Mouse (Mus musculus): ENCODE results near the gene Gm42742.

DNA sequence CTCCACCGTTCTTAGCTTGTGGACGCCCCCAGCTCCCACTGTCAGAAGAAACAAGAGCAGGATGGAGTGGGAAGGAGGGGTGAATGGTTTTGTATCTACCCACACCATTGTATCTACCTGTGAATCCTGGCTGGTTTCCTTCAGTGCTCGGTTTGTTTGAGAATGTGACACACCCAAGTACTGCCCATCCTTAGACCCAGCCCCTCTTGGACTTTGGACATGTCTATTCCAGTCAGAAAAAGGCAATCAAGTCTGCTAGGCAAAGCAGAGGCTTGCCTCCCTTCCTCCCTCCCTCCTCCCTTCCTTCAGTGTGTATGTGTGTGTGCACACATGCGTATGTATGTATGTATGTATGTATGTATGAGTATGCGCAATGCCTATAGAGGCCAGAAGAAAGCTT, 17.3 kb downstream of the Gm42742 start:
- TF ChIP-seq POLR2A (IDR thresholded peaks at IDR 0.05; ENCODE audit: low read depth, low read length): no peak
- TF ChIP-seq CTCF (conservative IDR thresholded peaks at IDR 0.05; ENCODE audit: insufficient read depth, insufficient read length, low read depth, low read length): no peak
